Mouse (Mus musculus): ENCODE results near the gene Stxbp5.

GRCm38 (mm10) chr10:9785651-9786050 is 115.2 kb downstream of the Stxbp5 start:
- TF ChIP-seq CTCF (IDR thresholded peaks at IDR 0.05; ENCODE audit: low read depth) (no peak), EP300 (optimal IDR thresholded peaks at IDR 0.05) (no peak)

All from stomach, postnatal 0 days (tissue).